Mouse (Mus musculus) CD8-positive naive resting alpha-beta T cell, adult 2 months (primary cell): ENCODE data around the gene Bst2.

Experiments used
- DNase-seq, 2 experiments: peaks; one replicate each; pipeline ENCODE4 v3.0.0; 2022; ENCODE audit warnings: low read depth in 2 of 2, low spot score in 2 of 2

Gene Bst2

GRCm38 (mm10) chr8:71537028-71537867 is at the start of gene Bst2:
Bst2 (minus strand) TSS chr8:71537456.
- peak; percentile 65 to 76 for DNase-seq

- DNase-seq = peak in 1 of 2 experiments; percentile 43
These were observed 49.6 kb upstream of the Bst2 start for GRCm38 (mm10) chr8:71586891-71587290.

DNA sequence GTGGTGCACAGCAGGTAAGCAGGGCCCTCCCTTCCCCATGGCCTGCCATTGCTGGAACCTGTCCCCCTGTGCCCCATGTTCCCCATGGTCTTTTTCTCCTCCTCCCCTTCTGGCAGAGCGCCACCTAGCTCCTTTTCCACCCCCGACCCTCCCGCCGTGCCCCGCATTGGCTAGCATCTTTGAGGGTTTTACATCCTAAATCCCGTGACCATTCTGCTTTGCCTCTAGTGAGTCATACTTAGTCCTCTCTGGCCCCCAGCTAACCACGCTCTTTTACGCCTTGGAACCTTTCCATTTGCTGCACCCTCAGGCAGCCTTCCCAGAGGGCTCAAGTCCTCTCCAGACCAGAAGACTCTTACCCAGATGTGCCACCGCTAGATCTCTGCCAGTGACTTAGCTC is 42.9 kb upstream of the Bst2 start:
- DNase-seq = no peak

- no peak for DNase-seq
These were observed 42.2 kb upstream of the Bst2 start for GRCm38 (mm10) chr8:71579476-71579875.

DNA sequence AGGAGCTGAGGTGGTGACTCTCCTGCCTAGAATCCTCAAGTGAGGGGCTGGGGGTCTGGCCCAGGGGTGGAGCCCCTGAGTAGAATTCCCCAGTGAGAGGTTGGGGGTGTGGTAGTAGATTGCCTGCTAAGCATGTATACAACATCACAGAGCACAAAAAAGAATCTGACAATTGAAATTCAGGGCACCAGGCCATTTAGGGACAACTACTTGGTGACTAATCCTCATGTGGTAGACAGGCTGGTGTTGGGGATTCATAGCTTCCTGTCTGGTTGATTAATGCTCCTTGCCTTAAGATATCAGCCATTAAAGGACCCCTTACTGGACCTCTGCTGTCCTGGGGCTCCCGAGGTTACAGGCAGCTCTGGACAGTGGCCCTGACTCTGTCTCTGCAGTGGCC is 41.8 kb upstream of the Bst2 start:
- DNase-seq = no peak

GRCm38 (mm10) chr8:71577856-71578387 is 40.7 kb upstream of the Bst2 start:
- no peak for DNase-seq

DNA sequence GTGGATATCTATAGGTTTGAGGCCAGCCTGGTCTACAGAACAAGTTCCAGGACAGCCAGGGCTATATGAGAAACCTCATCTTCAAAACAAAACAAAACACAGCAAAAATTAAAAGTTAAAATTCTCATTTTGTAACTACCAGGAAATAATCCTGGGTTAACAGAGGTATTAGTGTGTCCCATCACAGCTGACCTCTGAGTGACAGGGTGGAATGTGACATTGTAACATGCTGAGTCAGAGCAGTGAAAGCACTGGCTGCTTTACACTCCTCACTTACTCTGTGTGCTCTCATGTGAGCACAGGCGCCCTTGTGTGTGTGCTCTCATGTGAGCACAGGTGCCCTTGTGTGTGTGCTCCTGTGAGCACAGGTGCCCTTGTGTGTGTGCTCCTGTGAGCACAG is 37.8 kb upstream of the Bst2 start:
- DNase-seq = no peak

DNA sequence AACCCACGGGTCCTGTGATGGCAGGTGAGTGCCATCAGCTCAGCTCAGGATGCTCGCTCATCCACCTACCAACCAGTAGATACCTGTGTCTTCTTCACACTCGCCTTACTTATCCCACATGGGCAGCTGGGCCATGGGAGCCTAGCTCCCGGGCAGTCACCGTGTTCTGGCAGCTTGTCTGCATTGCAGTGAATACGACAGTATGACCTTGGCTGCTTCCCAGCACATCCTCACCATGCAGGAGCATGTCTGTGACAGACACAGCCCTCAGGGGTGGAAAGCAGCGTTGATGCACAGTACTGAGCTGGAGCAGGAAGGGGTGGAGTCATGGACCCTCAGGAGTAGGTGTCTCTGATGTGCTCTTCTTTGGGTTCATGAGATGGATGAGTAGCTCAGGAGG is 37.2 kb upstream of the Bst2 start:
- no peak for DNase-seq

DNA sequence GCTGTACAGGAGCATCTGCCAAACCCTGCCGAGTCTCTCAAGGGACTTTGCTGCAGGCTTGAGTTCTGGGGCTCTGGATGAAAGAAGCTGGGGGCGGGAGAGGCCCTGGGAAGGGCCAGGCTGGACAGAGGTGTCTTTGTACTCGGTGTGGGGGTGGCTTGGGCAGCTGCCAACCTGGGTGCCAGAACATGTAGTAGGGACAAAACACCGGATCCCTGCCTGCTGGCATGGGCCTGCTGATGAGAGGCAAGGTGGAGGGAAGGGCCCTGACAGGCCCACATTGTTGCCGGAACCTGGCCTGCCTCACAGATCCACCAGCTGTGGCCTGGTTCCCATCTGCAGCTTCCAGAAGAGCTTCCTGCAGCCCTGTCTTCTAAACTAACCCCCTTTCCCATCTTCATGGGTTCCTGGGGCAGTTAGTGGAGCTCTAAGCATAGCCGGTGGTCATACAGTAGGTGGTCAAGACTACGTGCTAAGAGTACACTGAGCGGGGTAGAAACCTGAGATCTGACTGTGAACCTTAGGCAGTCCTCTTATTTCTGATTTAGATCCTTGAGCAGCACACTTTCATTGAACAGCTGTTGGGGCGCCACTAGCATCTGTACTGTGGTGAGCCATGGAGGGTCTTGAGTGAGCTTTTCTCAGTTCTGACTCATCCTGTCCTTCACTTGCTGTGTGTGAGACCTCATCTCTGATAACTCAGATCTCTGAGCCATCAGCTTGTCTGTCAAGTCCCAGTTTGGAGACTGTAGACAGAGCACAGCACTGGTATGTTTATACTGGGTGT is 35.8 kb upstream of the Bst2 start:
- DNase-seq = no peak

DNA sequence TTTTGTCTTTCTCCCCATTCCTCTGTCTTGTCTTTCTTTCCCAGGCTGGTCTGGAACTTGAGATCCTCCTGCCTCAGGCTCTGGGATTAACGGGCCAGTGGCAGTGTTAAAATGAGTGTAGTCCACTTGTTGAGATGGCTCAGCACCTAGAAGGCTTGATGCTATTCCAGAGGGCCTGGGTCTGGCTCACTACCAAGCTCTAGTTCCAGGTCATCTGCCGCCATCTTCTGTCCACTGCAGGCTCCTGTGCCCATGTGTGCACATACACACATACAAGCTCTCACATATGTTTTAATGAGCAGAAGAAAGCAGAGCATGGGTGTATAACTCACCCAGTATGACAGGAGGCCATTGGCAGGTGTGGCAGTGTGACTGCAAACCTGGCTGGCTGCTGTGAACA is 34.8 kb upstream of the Bst2 start:
- no peak for DNase-seq

DNA sequence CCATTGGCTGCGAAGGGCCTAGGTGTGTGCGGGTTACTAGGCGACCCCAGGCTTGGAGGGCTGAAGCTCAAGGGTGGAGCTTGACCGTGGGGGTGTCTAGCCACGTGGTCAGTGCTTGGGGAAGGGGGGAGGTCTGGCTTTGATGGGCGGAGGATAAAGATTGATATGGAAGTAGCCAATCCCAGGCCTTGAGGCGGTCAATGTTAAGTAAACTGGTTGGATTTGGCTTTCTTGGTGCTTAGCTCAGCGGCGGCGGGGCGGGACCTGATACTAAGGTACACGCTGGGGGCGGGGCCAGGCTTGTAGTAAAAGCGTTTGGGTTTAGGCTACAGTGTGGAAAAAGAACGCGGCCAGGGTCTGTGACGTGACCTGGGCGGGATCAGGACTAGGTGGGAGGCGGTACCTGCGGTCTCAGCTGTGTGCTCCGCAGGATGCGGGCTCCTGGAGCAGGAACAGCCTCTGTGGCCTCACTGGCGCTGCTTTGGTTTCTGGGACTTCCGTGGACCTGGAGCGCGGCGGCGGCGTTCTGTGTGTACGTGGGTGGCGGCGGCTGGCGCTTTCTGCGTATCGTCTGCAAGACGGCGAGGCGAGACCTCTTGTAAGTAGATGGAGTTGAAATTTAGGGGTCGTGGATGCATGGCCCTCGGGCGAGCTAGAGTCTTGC is 33.2 kb upstream of the Bst2 start:
- peak; percentile 76 to 82 for DNase-seq

DNA sequence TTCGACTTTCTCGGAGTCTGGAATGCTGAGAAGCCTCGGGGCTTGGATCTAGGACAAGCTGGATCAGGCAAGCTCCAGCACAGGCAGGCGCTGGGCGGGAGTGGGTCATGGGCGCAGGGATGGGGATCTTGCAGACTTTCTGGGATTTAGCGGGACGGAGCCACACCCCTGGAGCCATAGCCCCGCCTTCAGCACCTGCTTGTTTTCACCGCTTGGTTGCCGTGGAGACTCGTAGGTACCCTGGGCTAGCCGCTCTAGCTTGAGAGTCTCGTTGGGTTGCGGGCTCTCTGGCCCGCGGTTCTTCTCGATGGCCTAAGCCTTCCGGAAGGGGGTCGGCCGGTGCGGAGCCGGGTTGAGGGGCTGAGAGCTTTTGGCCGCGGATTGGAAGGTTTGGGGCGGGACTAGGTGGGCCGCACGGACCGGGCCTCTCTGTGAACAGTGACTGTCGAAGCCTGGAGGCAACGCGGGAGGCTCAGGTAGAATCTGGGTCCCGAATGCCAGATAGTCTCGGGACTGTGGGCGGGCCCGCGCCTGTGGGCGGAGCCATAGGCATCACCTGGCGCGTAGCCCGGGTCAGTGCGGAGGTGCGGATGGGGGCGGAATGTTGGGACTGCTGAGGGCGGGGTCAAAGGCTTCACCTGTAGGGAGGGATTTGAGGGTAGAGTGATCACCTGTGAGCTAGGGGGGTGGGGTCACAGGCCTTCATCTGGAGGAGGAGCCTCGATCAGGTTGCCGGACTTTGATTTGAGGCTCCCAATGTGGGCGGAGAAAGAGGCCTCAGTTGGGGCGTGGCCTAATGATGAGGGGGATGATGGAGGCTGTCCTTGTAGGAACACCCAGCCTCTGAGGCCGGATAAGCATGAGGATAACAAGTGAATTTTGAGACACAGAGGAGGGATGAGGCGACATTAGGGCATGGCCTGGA is 32.4 kb upstream of the Bst2 start:
- DNase-seq = peak; percentile 28 to 44

- DNase-seq = no peak
These were observed 31.7 kb upstream of the Bst2 start for GRCm38 (mm10) chr8:71568941-71569340.

DNA sequence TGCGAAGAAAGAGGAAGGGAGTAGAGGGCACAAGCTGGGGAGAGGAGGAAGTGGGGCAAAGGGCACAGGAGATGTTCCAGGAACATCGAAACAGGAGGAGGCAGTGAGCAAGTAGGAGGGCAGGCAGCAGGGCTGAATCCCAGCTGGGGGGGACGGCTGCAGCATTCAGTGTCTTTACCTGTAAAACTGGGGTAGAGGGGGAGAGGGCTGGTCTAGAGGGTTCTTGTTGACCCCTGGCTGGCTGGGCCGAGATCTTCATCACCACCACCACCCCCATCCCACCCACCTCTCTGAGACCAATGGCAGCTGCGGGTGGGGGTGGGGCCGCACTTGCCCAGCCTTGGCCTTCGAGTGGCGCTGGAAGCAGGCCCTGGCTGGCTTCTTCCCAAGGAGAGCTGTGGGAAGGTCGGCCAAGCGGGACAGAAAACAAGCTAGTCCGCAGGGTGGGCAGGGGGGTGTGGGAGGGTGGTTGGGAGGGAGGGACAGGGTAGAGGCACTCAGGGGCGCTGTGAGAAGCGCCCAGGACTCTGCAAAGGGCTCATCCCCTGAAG is 31.2 kb upstream of the Bst2 start, which contains the start of gene Slc27a1:
Gene Slc27a1, plus strand, starts transcription at position 496 of the 551 bp plus-strand sequence.
- no peak for DNase-seq

- no peak for DNase-seq
These were observed 30.3 kb upstream of the Bst2 start for GRCm38 (mm10) chr8:71567587-71567986.

DNA sequence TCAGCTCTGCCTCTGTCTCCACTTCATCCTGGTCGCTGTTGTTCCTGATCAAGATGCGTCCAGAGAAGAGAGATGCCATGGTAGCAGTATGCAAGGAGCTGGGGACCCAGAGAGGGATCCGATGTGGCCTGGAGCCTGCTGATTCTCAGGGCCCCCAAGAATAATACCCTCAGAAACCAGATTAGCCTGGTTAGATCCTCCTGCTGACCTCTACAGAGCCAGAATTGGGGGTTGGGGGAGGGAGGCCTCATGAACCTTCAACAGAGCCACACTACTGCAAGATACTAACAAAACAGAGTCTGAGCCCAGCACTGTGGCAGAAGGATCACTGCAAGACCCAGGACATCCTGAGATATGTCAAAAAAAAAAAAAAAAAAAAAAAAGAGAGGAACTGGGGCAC is 29.2 kb upstream of the Bst2 start, which contains the start of gene Nxnl1:
Gene Nxnl1, minus strand, starts transcription at position 101 of the 400 bp plus-strand sequence.
- no peak for DNase-seq

- DNase-seq = no peak
These were observed 26.7 kb upstream of the Bst2 start for GRCm38 (mm10) chr8:71563992-71564391.

GRCm38 (mm10) chr8:71562751-71563150 is 25.5 kb upstream of the Bst2 start:
- DNase-seq = peak; percentile 58 to 71

- peak; percentile 55 to 69 for DNase-seq
These were observed 24.1 kb upstream of the Bst2 start for GRCm38 (mm10) chr8:71561401-71561800.

GRCm38 (mm10) chr8:71560765-71561164 is 23.5 kb upstream of the Bst2 start:
- DNase-seq = no peak
